20 mouse cellular contexts compared by ENCODE assay signal in genomic region chr2:177075015-177075414, GRCm38 (mm10). TPM values are rescaled to one million over a fixed set of nuclear protein-coding genes. Genes with fewer than 3 reads are reported as not detected.
A peak's percentile ranks its signal among the peaks of the same experiment; 100 is the strongest.
DNase-seq lines count a peak whose midpoint lies in the region; ATAC-seq and TF ChIP-seq lines count a peak whose summit lies in the region.
"Not testable (repeated sequence)": the region's sequence is repeated elsewhere in the genome, so short reads cannot be mapped to it uniquely, and the experiment has no call there.
"Had no signal": no experiment of that assay in that cellular context is flagged by ENCODE, and none has a peak within 500 bp of the region (broad histone marks: within the 10 kb centered on the region; RNA-seq: fewer than 3 reads in every experiment).

No protein-coding gene starts in this region.

- in situ Hi-C loops in CH12.LX (cut with MboI; ENCODE audit: low pct_ligation_motif_present, low pct_unique_long_range_greater_than_20kb, low sequenced_read_pairs): not testable (repeated sequence)

- TF ChIP-seq EP300 in CH12.LX (IDR thresholded peaks at IDR 0.05; ENCODE audit: low read length): not testable (repeated sequence)

- not testable (repeated sequence) for H3K9me3 ChIP-seq in CH12.LX (replicated peaks; ENCODE audit: low read length); midbrain, embryonic 11.5 days (ENCODE audit: control insufficient read depth, low read length)

- dilution Hi-C loops in CH12.LX (cut with MboI; ENCODE audit: extremely low pct_ligation_motif_present, extremely low pct_unique_long_range_greater_than_20kb, low sequenced_read_pairs): not testable (repeated sequence)

- not testable (repeated sequence) for H3K27me3 ChIP-seq in CH12.LX (replicated peaks); midbrain, embryonic 11.5 days (ENCODE audit: control insufficient read depth, insufficient read depth, low read length)

- H3K36me3 ChIP-seq in CH12.LX (replicated peaks in 1 of 2; ENCODE audit: control insufficient read depth in 1 of 2, insufficient read depth in 1 of 2, low read length in 1 of 2); midbrain, embryonic 11.5 days (ENCODE audit: control insufficient read depth, insufficient read depth, low read length): not testable (repeated sequence)

- H3K4me1 ChIP-seq in CH12.LX (ENCODE audit: control insufficient read depth in 1 of 2, insufficient read depth in 2 of 2); midbrain, embryonic 11.5 days (ENCODE audit: control insufficient read depth, insufficient read depth, low read length): not testable (repeated sequence)

- peak in 1 of 2 experiments; percentile 64; a peak in 2 of 4 replicates for TF ChIP-seq CTCF in CH12.LX (conservative IDR thresholded peaks at IDR 0.05 in 1 of 2, IDR thresholded peaks at IDR 0.05 in 1 of 2; ENCODE audit: low read depth in 2 of 2, low read length in 2 of 2)

- not testable (repeated sequence) for H3K27ac ChIP-seq in CH12.LX (ENCODE audit: insufficient read depth, low read depth); midbrain, embryonic 11.5 days (ENCODE audit: low read depth, low read length)

- not testable (repeated sequence) for ATAC-seq in midbrain, embryonic 11.5 days (ENCODE audit: low FRiP score)

- peak; percentile 37 for TF ChIP-seq RAD21 in CH12.LX (IDR thresholded peaks at IDR 0.05; ENCODE audit: low read depth, low read length)

- peak overlapping the region in 2 of 3 experiments; percentile 67 to 75 for H3K4me3 ChIP-seq in CH12.LX (replicated peaks in 1 of 3; ENCODE audit: low read depth in 2 of 3, low read length in 2 of 3, poor library complexity in 1 of 3)
- not testable (repeated sequence) for H3K4me3 ChIP-seq in midbrain, embryonic 11.5 days (ENCODE audit: low read depth, low read length)

- H3K4me2 ChIP-seq in CH12.LX (ENCODE audit: insufficient read depth, low read depth, poor library complexity, severe bottlenecking): peak overlapping the region; percentile 84; the same call in 1 of the 2 replicates
- H3K4me2 ChIP-seq in midbrain, embryonic 11.5 days: not testable (repeated sequence)

- not testable (repeated sequence) for H3K9ac ChIP-seq in CH12.LX (ENCODE audit: insufficient read depth, low read depth); midbrain, embryonic 11.5 days (ENCODE audit: low read length)

- DNase-seq in 3134 (ENCODE audit: extremely low read depth, insufficient read length, low spot score) (peak; percentile 84), CH12.LX (ENCODE audit: extremely low read depth) (peak; percentile 59), ES-CJ7 (ENCODE audit: low read depth, low spot score) (peak; percentile 48), R1 (ENCODE audit: low read depth, low spot score) (peak; percentile 54)
- peak; percentile 76 for DNase-seq in heart, adult 11 months
- DNase-seq in midbrain, embryonic 11.5 days (ENCODE audit: low spot score, missing footprints): peak; percentile 75

- not testable (repeated sequence) for H3K79me2 ChIP-seq in CH12.LX (replicated peaks; ENCODE audit: control insufficient read depth, extremely low read depth, insufficient read depth, poor library complexity, severe bottlenecking)

- not testable (repeated sequence) for TF ChIP-seq POLR2A in CH12.LX (IDR thresholded peaks at IDR 0.05; ENCODE audit: low read depth, low read length)

TF ChIP-seq in CH12.LX, 34 proteins besides CTCF, POLR2A, EP300 and RAD21:
- TF ChIP-seq MYC (IDR thresholded peaks at IDR 0.05; ENCODE audit: low read depth, low read length) (peak; percentile 95), MAX (IDR thresholded peaks at IDR 0.05; ENCODE audit: low read length) (0 out of 2 replicates have a peak, but pooled peaks have one; percentile 14), MXI1 (IDR thresholded peaks at IDR 0.05; ENCODE audit: low read depth, low read length) (peak; percentile 47; the same call in 1 of the 2 replicates), SMC3 (IDR thresholded peaks at IDR 0.05; ENCODE audit: low read depth, low read length) (peak; percentile 19)
TF ChIP-seq in CH12.LX: peak in this region for 4; not testable (repeated sequence) for 30.

RNA-seq across cellular contexts. Expression of gene Gm14401, which starts 0.9 kb away (rescaled TPM):
- total RNA-seq in CH12.LX (2012; rRNA removed) (3.7 TPM in 2 replicates), CH12.LX (2014; rRNA removed) (4.4 and 5.7 TPM in 2 replicates)
- polyA plus RNA-seq in CH12.LX (2012; ENCODE audit: insufficient read length, low read depth): 1.4 and 1.6 TPM in 2 replicates
- not detected in 2 replicates for polyA plus RNA-seq in midbrain, embryonic 11.5 days (2014; fragmentation: Nextera tagmentation; extraction: Ambion mirVana)
- total RNA-seq: heart, postnatal 4 days; hindbrain, postnatal 0 days had no signal
- polyA plus RNA-seq: brain, embryonic 14.5 days; cortical plate, adult 2 months; embryonic facial prominence, embryonic 10.5 days; erythroblast, embryonic 14.5 days; forebrain, embryonic 12.5 days; forebrain, embryonic 15.5 days; gonadal fat pad, adult 2 months; heart, adult 2 months; heart, embryonic 10.5 days; heart, embryonic 13.5 days; hindbrain, embryonic 11.5 days; hindbrain, embryonic 14.5 days had no signal
